Mouse (Mus musculus): ENCODE measurements at regions not wholly inside any gene's neighbourhood (a gene's known extent, or its start where the extent isn't known, plus 50 kb on each side); places are given as distances from the start of the nearest gene placed in this dataset.

DNA sequence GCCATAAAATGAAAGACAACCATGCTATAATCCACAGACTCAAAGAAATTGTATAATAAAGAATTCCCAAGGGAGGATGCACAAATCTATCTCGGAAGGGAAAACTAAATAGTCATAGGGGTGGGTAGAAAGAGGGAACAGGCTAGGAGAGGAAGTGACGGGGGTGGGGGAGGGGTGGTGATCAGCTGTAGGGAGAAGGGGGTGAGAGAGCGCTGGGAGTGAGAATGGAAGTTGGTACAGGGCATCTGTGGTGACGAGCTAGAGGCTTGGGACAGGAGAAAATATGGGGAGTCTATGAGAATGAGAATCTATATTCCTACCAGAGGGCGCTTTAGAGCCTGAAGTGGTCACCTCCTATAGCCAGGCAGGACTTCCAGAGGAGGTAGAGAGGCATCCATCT lies 229.2 kb upstream of the Zeb2 start:
- no peaks in the 10 kb centered on the region for H3K4me1 ChIP-seq (ENCODE audit: control insufficient read depth, insufficient read depth, low read length)
- H3K4me3 ChIP-seq (replicated peaks; ENCODE audit: insufficient read depth, low read depth, low read length), result no peak overlapping the region
- no peaks in the 10 kb centered on the region for H3K27me3 ChIP-seq (ENCODE audit: control insufficient read depth, insufficient read depth, low read length)
- no peak for DNase-seq
- no peak overlapping the region for H3K27ac ChIP-seq (ENCODE audit: insufficient read depth, low read length)
- 86% methylated on average over 5 of the region's 5 CpGs for WGBS
- TF ChIP-seq CTCF (IDR thresholded peaks at IDR 0.05; ENCODE audit: borderline replicate concordance, insufficient read depth, low read depth, low read length) (no peak), POLR2A (IDR thresholded peaks at IDR 0.05; ENCODE audit: borderline replicate concordance, insufficient read depth, low read length) (no peak)

DNA sequence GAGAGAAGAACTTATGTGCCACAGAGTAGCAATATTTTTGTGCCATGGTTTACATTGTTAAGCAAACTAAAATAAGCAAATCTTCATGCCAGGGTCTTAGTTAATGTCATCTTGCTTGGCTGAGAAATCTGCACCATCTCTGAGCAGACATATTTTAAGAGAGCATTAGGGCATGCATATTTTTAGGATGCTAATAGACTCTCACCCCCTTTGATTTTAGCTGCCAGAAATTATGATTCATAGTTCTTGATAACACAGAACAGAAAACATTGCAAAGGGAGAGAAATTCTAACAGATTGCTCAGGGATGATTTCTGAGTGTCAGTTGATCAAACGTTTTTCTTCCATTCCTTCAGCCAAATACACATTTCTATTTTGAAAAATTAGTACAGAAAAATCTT lies 222.7 kb upstream of the Zeb2 start:
- DNase-seq, result no peak
- WGBS, result 72% methylated on average over 1 of the region's 1 CpGs
- Histone ChIP-seq H3K27ac (ENCODE audit: insufficient read depth, low read length) (no peak overlapping the region), H3K4me1 (ENCODE audit: control insufficient read depth, insufficient read depth, low read length) (no peaks in the 10 kb centered on the region), H3K27me3 (ENCODE audit: control insufficient read depth, insufficient read depth, low read length) (no peaks in the 10 kb centered on the region), H3K4me3 (replicated peaks; ENCODE audit: insufficient read depth, low read depth, low read length) (no peak overlapping the region)
- TF ChIP-seq CTCF (IDR thresholded peaks at IDR 0.05; ENCODE audit: borderline replicate concordance, insufficient read depth, low read depth, low read length), result no peak
- TF ChIP-seq POLR2A (IDR thresholded peaks at IDR 0.05; ENCODE audit: borderline replicate concordance, insufficient read depth, low read length), result no peak

GRCm38 (mm10) chr2:45338809-45339208 lies 221.6 kb upstream of the Zeb2 start:
- no peaks in the 10 kb centered on the region for H3K4me1 ChIP-seq (ENCODE audit: control insufficient read depth, insufficient read depth, low read length)
- H3K4me3 ChIP-seq (replicated peaks; ENCODE audit: insufficient read depth, low read depth, low read length), result no peak overlapping the region
- no peak for DNase-seq
- no peak for TF ChIP-seq CTCF (IDR thresholded peaks at IDR 0.05; ENCODE audit: borderline replicate concordance, insufficient read depth, low read depth, low read length)
- no peak for TF ChIP-seq POLR2A (IDR thresholded peaks at IDR 0.05; ENCODE audit: borderline replicate concordance, insufficient read depth, low read length)
- no peak overlapping the region for H3K27ac ChIP-seq (ENCODE audit: insufficient read depth, low read length)
- no peaks in the 10 kb centered on the region for H3K27me3 ChIP-seq (ENCODE audit: control insufficient read depth, insufficient read depth, low read length)

DNA sequence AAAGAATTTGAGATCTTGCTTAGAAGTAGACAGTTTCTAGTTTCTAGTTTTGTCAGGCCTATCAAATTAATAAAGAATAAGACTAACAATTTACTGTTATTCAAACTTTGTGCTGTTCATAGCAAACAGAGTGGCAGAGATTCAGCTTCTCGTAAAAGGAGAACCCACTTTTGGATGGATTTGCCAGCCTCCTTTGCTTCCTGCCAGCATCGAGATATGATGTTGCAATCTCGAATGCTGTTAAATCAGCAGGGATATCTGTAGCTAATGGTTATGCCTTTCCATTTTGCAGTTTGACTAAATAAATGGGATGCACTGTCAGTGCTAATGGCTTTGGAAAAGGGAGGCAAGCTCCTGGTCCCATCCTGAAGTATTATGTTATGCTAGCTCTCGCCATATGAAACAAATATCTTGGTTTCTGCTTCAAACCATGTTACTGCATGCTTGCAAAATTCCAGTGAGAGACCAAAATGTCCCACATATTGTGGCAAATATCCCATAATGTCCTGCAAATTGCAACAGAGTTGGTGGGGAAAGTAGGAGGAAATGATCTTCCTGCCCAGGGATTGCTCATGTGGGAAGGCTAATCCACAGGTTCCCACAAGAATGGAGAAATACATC lies 199.9 kb upstream of the Zeb2 start:
- TF ChIP-seq CTCF (IDR thresholded peaks at IDR 0.05; ENCODE audit: borderline replicate concordance, insufficient read depth, low read depth, low read length) (no peak), POLR2A (IDR thresholded peaks at IDR 0.05; ENCODE audit: borderline replicate concordance, insufficient read depth, low read length) (no peak)
- Histone ChIP-seq H3K4me1 (ENCODE audit: control insufficient read depth, insufficient read depth, low read length) (no peaks in the 10 kb centered on the region), H3K27ac (ENCODE audit: insufficient read depth, low read length) (no peak overlapping the region), H3K27me3 (ENCODE audit: control insufficient read depth, insufficient read depth, low read length) (no peaks in the 10 kb centered on the region), H3K4me3 (replicated peaks; ENCODE audit: insufficient read depth, low read depth, low read length) (no peak overlapping the region)
- 84% methylated on average over 4 of the region's 4 CpGs for WGBS
- DNase-seq, result no peak

- H3K27ac ChIP-seq (ENCODE audit: insufficient read depth, low read length), result no peak overlapping the region
- WGBS, result 73% methylated on average over 7 of the region's 7 CpGs
- no peaks in the 10 kb centered on the region for H3K27me3 ChIP-seq (ENCODE audit: control insufficient read depth, insufficient read depth, low read length)
- H3K4me1 ChIP-seq (ENCODE audit: control insufficient read depth, insufficient read depth, low read length), result no peaks in the 10 kb centered on the region
- no peak for TF ChIP-seq POLR2A (IDR thresholded peaks at IDR 0.05; ENCODE audit: borderline replicate concordance, insufficient read depth, low read length)
- TF ChIP-seq CTCF (IDR thresholded peaks at IDR 0.05; ENCODE audit: borderline replicate concordance, insufficient read depth, low read depth, low read length), result no peak
- no peak overlapping the region for H3K4me3 ChIP-seq (replicated peaks; ENCODE audit: insufficient read depth, low read depth, low read length)
- no peak for DNase-seq
These were observed 170.4 kb upstream of the Zeb2 start for GRCm38 (mm10) chr2:45287530-45288009.

DNA sequence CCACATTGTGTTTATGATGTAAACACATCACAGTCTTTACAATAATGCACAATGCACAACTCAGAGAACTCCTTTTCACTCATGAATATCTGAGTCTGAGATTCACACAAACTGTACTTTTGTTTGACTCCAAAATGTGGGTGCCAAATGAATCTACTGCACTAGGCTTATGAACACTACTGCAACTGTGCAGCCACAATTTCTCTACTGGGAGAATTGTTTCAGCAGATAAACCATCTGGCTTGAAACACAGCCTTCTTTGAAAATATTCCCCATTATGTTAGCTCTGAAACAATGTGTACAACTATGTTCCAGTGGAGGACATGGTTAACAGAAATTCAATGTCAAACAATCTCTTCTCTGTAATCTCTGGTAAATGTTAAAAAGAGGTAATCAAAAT lies 166.6 kb upstream of the Zeb2 start:
- no peak overlapping the region for H3K27ac ChIP-seq (ENCODE audit: insufficient read depth, low read length)
- no peak for DNase-seq
- H3K27me3 ChIP-seq (ENCODE audit: control insufficient read depth, insufficient read depth, low read length), result no peaks in the 10 kb centered on the region
- no peak overlapping the region for H3K4me3 ChIP-seq (replicated peaks; ENCODE audit: insufficient read depth, low read depth, low read length)
- no peaks in the 10 kb centered on the region for H3K4me1 ChIP-seq (ENCODE audit: control insufficient read depth, insufficient read depth, low read length)
- TF ChIP-seq CTCF (IDR thresholded peaks at IDR 0.05; ENCODE audit: borderline replicate concordance, insufficient read depth, low read depth, low read length) (no peak), POLR2A (IDR thresholded peaks at IDR 0.05; ENCODE audit: borderline replicate concordance, insufficient read depth, low read length) (no peak)

GRCm38 (mm10) chr2:45279490-45279889 lies 162.3 kb upstream of the Zeb2 start:
- Histone ChIP-seq H3K4me3 (replicated peaks; ENCODE audit: insufficient read depth, low read depth, low read length) (no peak overlapping the region), H3K27me3 (ENCODE audit: control insufficient read depth, insufficient read depth, low read length) (no peaks in the 10 kb centered on the region), H3K4me1 (ENCODE audit: control insufficient read depth, insufficient read depth, low read length) (no peaks in the 10 kb centered on the region), H3K27ac (ENCODE audit: insufficient read depth, low read length) (no peak overlapping the region)
- no peak for DNase-seq
- WGBS, result 88% methylated on average over 4 of the region's 4 CpGs
- TF ChIP-seq CTCF (IDR thresholded peaks at IDR 0.05; ENCODE audit: borderline replicate concordance, insufficient read depth, low read depth, low read length), result no peak
- TF ChIP-seq POLR2A (IDR thresholded peaks at IDR 0.05; ENCODE audit: borderline replicate concordance, insufficient read depth, low read length), result no peak

DNA sequence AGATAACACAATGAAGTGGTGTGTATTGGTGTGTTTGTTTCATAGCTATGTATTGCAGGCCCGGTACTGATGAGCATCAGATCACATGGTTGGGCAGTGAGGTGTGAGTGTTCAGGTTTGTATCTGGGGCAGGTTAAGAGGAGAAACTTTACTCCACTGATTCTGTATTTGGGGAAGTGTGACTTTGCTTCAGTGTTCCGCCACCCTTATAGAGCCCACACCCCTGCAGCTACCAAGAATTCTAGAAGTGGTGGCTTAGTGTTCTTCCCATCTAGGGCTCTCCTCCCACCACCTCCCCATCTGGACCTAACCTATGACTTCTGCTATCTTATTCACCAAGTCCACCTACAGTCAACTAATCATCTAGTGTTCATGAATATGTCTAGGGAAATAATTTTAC lies 160.4 kb upstream of the Zeb2 start:
- no peaks in the 10 kb centered on the region for H3K4me1 ChIP-seq (ENCODE audit: control insufficient read depth, insufficient read depth, low read length)
- H3K4me3 ChIP-seq (replicated peaks; ENCODE audit: insufficient read depth, low read depth, low read length), result no peak overlapping the region
- no peaks in the 10 kb centered on the region for H3K27me3 ChIP-seq (ENCODE audit: control insufficient read depth, insufficient read depth, low read length)
- DNase-seq, result no peak
- 100% methylated on average over 2 of the region's 2 CpGs for WGBS
- no peak for TF ChIP-seq POLR2A (IDR thresholded peaks at IDR 0.05; ENCODE audit: borderline replicate concordance, insufficient read depth, low read length)
- TF ChIP-seq CTCF (IDR thresholded peaks at IDR 0.05; ENCODE audit: borderline replicate concordance, insufficient read depth, low read depth, low read length), result no peak
- H3K27ac ChIP-seq (ENCODE audit: insufficient read depth, low read length), result no peak overlapping the region
